ENCODE assay signal across 12 mouse cellular contexts in the genomic region with DNA sequence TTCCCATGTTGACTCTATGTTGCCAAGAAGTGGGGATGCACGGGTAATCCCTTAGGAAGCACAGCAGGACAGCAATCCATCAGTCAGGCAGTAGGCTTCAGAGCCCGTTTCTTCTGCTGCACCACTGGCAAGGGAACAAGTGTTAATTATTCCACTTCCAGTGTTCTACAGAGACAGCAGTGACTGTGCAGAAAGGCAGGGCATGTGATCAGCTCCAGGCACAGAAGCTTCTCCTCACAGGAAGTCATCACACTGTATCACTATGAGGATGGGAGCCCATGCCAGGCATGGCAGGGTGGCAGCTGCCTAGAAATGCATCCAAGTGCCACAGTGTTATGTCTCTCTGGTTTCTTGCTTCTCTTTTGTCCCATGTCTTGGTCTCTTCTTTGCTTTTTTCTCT. TPM values are rescaled to one million over a fixed set of nuclear protein-coding genes. Genes with fewer than 3 reads are reported as not detected.
DNase-seq lines count a peak whose midpoint lies in the region; ATAC-seq and TF ChIP-seq lines count a peak whose summit lies in the region.
"Had no signal": no experiment of that assay in that cellular context is flagged by ENCODE, and none has a peak within 500 bp of the region (broad histone marks: within the 10 kb centered on the region; RNA-seq: fewer than 3 reads in every experiment).

No protein-coding gene starts in this region.

- 55% methylated on average over 2 of the region's 2 CpGs for WGBS in intestine, postnatal 0 days
- WGBS in intestine, embryonic 15.5 days = 41% methylated on average over 2 of the region's 2 CpGs

- TF ChIP-seq CTCF in intestine, postnatal 0 days (IDR thresholded peaks at IDR 0.05; ENCODE audit: low read depth) = no peak

- H3K36me3 ChIP-seq in intestine, postnatal 0 days (ENCODE audit: control insufficient read depth, insufficient read depth) = no peaks in the 10 kb centered on the region
- H3K36me3 ChIP-seq in intestine, embryonic 15.5 days = no peaks in the 10 kb centered on the region
- H3K36me3 ChIP-seq: neural tube, embryonic 13.5 days had no signal

- DNase-seq in gastrocnemius, postnatal 10 days = peak; percentile 10
- no peak for DNase-seq in gastrocnemius, postnatal 14 days
- DNase-seq in cerebellum, adult 9-11 months = peak; percentile 45
- peak; percentile 43 for DNase-seq in layer of hippocampus, adult 9-10 months (ENCODE audit: low spot score)
- DNase-seq in right cerebral cortex, adult 18-20 months = peak; percentile 88
- DNase-seq in gastrocnemius, postnatal 4 days (ENCODE audit: low spot score in 2 of 2) = no peak
- DNase-seq: heart, adult 2 months had no signal

- no peak overlapping the region for H3K4me3 ChIP-seq in intestine, postnatal 0 days (ENCODE audit: low read depth, low read length)
- no peak overlapping the region for H3K4me3 ChIP-seq in intestine, embryonic 15.5 days (replicated peaks)
- H3K4me3 ChIP-seq: heart, adult 2 months; neural tube, embryonic 13.5 days had no signal

- H3K9me3 ChIP-seq in intestine, postnatal 0 days (ENCODE audit: control insufficient read depth) = no peaks in the 10 kb centered on the region
- H3K9me3 ChIP-seq in intestine, embryonic 15.5 days = no peaks in the 10 kb centered on the region
- H3K9me3 ChIP-seq: neural tube, embryonic 13.5 days had no signal

- no peaks in the 10 kb centered on the region for H3K27me3 ChIP-seq in intestine, postnatal 0 days (replicated peaks; ENCODE audit: control insufficient read depth, insufficient read depth, low read length)
- no peaks in the 10 kb centered on the region for H3K27me3 ChIP-seq in intestine, embryonic 15.5 days (replicated peaks)
- H3K27me3 ChIP-seq: neural tube, embryonic 13.5 days; Patski had no signal

- no peak overlapping the region for H3K9ac ChIP-seq in intestine, postnatal 0 days (ENCODE audit: low read depth, low read length)
- H3K9ac ChIP-seq in intestine, embryonic 15.5 days = no peak overlapping the region
- H3K9ac ChIP-seq: neural tube, embryonic 13.5 days had no signal

- ATAC-seq in intestine, postnatal 0 days = no peak
- ATAC-seq in intestine, embryonic 15.5 days = no peak
- ATAC-seq: inflammation-experienced regulatory T-cells, adult 6 months; Patski had no signal

- intact Hi-C loops in gastrocnemius, postnatal 14 days (cut with DNase I; ENCODE audit: low total_unique reads) = no loop called here

- no peak overlapping the region for H3K27ac ChIP-seq in intestine, postnatal 0 days (ENCODE audit: low read depth, low read length)
- no peak overlapping the region for H3K27ac ChIP-seq in intestine, embryonic 15.5 days
- H3K27ac ChIP-seq: heart, adult 2 months; neural tube, embryonic 13.5 days had no signal

- H3K4me2 ChIP-seq in intestine, postnatal 0 days (replicated peaks; ENCODE audit: low read depth) = no peak overlapping the region
- H3K4me2 ChIP-seq in intestine, embryonic 15.5 days (replicated peaks) = no peak overlapping the region
- H3K4me2 ChIP-seq: neural tube, embryonic 13.5 days had no signal

- H3K4me1 ChIP-seq in intestine, postnatal 0 days (replicated peaks; ENCODE audit: control insufficient read depth, insufficient read depth, low read length) = no peaks in the 10 kb centered on the region
- no peaks in the 10 kb centered on the region for H3K4me1 ChIP-seq in intestine, embryonic 15.5 days (replicated peaks)
- H3K4me1 ChIP-seq: neural tube, embryonic 13.5 days had no signal

RNA-seq across cellular contexts. Expression of a gene that starts 57.9 kb away (rescaled TPM):
- 10 to 100 TPM; 23.5 to 32.1 TPM for total RNA-seq in gastrocnemius, postnatal 10 days (2021)
- total RNA-seq in gastrocnemius, postnatal 14 days (2021) = 10 to 100 TPM; 14.2 to 23.0 TPM
- polyA plus RNA-seq in intestine, postnatal 0 days (2015; fragmentation: Nextera tagmentation; extraction: Ambion mirVana) = 11.2 and 12.2 TPM in 2 replicates
- total RNA-seq in gastrocnemius, postnatal 4 days (2021) = 10 to 100 TPM; 38.8 to 43.4 TPM
- 18.5 and 21.1 TPM in 2 replicates for polyA plus RNA-seq in intestine, embryonic 15.5 days (2015; fragmentation: Nextera tagmentation; extraction: Ambion mirVana)

Comparison
In these comparisons a context has a peak if more than half of its experiments do, and no peak if none do; other contexts are left out.
1. DNase-seq: peak in gastrocnemius, postnatal 10 days (single experiment), cerebellum, adult 9-11 months (single experiment), layer of hippocampus, adult 9-10 months (single experiment) and right cerebral cortex, adult 18-20 months (single experiment); none in gastrocnemius, postnatal 14 days (single experiment) and gastrocnemius, postnatal 4 days (0 of 2).